16 mouse cellular contexts compared by ENCODE assay signal in the genomic region with DNA sequence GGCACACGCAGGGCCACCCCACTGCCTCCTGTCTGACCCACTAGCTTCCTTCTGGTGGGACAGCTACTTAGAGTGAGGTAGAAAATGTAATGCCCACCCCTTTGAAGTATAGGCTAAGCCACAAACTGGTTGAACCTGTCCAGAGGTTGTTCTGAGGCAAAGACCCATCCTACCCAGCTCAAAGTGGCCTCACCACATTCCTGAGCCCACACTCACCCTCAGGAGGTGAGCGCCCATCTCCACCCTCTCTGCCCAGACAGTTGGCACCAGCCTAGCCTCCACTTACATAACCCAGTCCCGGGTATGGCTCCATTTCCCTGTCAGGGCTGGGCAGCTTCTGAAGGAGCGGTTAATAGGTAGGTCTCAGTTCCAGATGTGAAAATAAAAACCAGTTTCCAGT. TPM values are rescaled to one million over a fixed set of nuclear protein-coding genes. Genes with fewer than 3 reads are reported as not detected.
DNase-seq lines count a peak whose midpoint lies in the region; ATAC-seq lines count a peak whose summit lies in the region.
"Had no signal": no experiment of that assay in that cellular context is flagged by ENCODE, and none has a peak within 500 bp of the region (broad histone marks: within the 10 kb centered on the region; RNA-seq: fewer than 3 reads in every experiment).

No protein-coding gene starts in this region.

- peak overlapping the region; percentile 6; the same call in 1 of the 2 replicates for H3K27ac ChIP-seq in kidney, embryonic 16.5 days (ENCODE audit: low read length)
- H3K27ac ChIP-seq: limb, embryonic 13.5 days; midbrain, embryonic 15.5 days had no signal

- no peak overlapping the region for H3K9ac ChIP-seq in kidney, embryonic 16.5 days (replicated peaks; ENCODE audit: low read length)
- H3K9ac ChIP-seq: limb, embryonic 13.5 days; midbrain, embryonic 15.5 days had no signal

- no peaks in the 10 kb centered on the region for H3K4me1 ChIP-seq in kidney, embryonic 16.5 days (ENCODE audit: insufficient read depth, low read length)
- H3K4me1 ChIP-seq: limb, embryonic 13.5 days; midbrain, embryonic 15.5 days had no signal

- H3K4me2 ChIP-seq in kidney, embryonic 16.5 days (replicated peaks; ENCODE audit: low read depth, low read length) = no peak overlapping the region
- H3K4me2 ChIP-seq: limb, embryonic 13.5 days; midbrain, embryonic 15.5 days had no signal

- no peaks in the 10 kb centered on the region for H3K9me3 ChIP-seq in kidney, embryonic 16.5 days (ENCODE audit: low read length)
- H3K9me3 ChIP-seq: limb, embryonic 13.5 days; midbrain, embryonic 15.5 days had no signal

- H3K4me3 ChIP-seq in kidney, embryonic 16.5 days (ENCODE audit: low read length) = no peak overlapping the region
- H3K4me3 ChIP-seq: limb, embryonic 13.5 days; midbrain, embryonic 15.5 days had no signal

- no peaks in the 10 kb centered on the region for H3K27me3 ChIP-seq in kidney, embryonic 16.5 days (ENCODE audit: insufficient read depth, low read length)
- H3K27me3 ChIP-seq: limb, embryonic 13.5 days; midbrain, embryonic 15.5 days had no signal

- no peaks in the 10 kb centered on the region for H3K36me3 ChIP-seq in kidney, embryonic 16.5 days (ENCODE audit: insufficient read depth, low read length)
- H3K36me3 ChIP-seq: limb, embryonic 13.5 days; midbrain, embryonic 15.5 days had no signal

- intact Hi-C loops in left cerebral cortex, postnatal 4 days (cut with DNase I) = no loop called here

- ATAC-seq in kidney, embryonic 16.5 days (ENCODE audit: low FRiP score, low TSS enrichment) = peak; percentile 67; the same call in 1 of the 2 replicates
- ATAC-seq in frontal cortex, adult (ENCODE audit: low TSS enrichment) = no peak
- ATAC-seq: forebrain, embryonic 14.5 days; midbrain, embryonic 15.5 days had no signal

- 76% methylated on average over 4 of the region's 4 CpGs for WGBS in kidney, embryonic 16.5 days

- DNase-seq in urinary bladder, postnatal 14 days (ENCODE audit: low spot score) = peak; percentile 79
- no peak for DNase-seq in urinary bladder, adult 2 months (ENCODE audit: low spot score)
- DNase-seq in lung, postnatal 14 days = peak; percentile 66
- no peak for DNase-seq in frontal cortex, postnatal 14 days (ENCODE audit: low spot score in 2 of 2)
- no peak for DNase-seq in left cerebral cortex, postnatal 4 days
- DNase-seq: cerebellum, adult 9-10 months had no signal

RNA-seq across cellular contexts. Expression of a gene that starts 30.2 kb away (rescaled TPM):
- polyA plus RNA-seq in urinary bladder, adult 2 months (2012; rRNA removed) = 6.0 and 8.3 TPM in 2 replicates
- not detected in 2 replicates for polyA plus RNA-seq in kidney, embryonic 16.5 days (2015; fragmentation: Nextera tagmentation; extraction: Ambion mirVana)
- total RNA-seq in left cerebral cortex, postnatal 4 days (2021) = not detected
- total RNA-seq: gastrocnemius, postnatal 4 days; layer of hippocampus, postnatal 25 days had no signal
- polyA plus RNA-seq: forebrain, embryonic 14.5 days; limb, embryonic 13.5 days; midbrain, embryonic 15.5 days; neural tube, embryonic 11.5 days; thymus, postnatal 0 days had no signal

RNA-seq across cellular contexts. Expression of a gene that starts 38.7 kb away (rescaled TPM):
- polyA plus RNA-seq in urinary bladder, adult 2 months (2012; rRNA removed) = 32.6 and 34.6 TPM in 2 replicates
- 16.1 TPM in 2 replicates for polyA plus RNA-seq in kidney, embryonic 16.5 days (2015; fragmentation: Nextera tagmentation; extraction: Ambion mirVana)
- total RNA-seq in left cerebral cortex, postnatal 4 days (2021) = under 1 TPM; 0.30 to 0.38 TPM

RNA-seq across cellular contexts. Expression of a gene that starts 41.4 kb away (rescaled TPM):
- 21.9 and 22.9 TPM in 2 replicates for polyA plus RNA-seq in urinary bladder, adult 2 months (2012; rRNA removed)
- 9.5 and 9.7 TPM in 2 replicates for polyA plus RNA-seq in kidney, embryonic 16.5 days (2015; fragmentation: Nextera tagmentation; extraction: Ambion mirVana)
- 10 to 100 TPM; 52.4 to 53.6 TPM for total RNA-seq in left cerebral cortex, postnatal 4 days (2021)

RNA-seq across cellular contexts. Expression of a gene that starts 53.4 kb away (rescaled TPM):
- 3.9 and 5.0 TPM in 2 replicates for polyA plus RNA-seq in urinary bladder, adult 2 months (2012; rRNA removed)
- 9.0 and 11.3 TPM in 2 replicates for polyA plus RNA-seq in kidney, embryonic 16.5 days (2015; fragmentation: Nextera tagmentation; extraction: Ambion mirVana)
- 10 to 100 TPM; 11.1 to 12.0 TPM for total RNA-seq in left cerebral cortex, postnatal 4 days (2021)

RNA-seq across cellular contexts. Expression of a gene that starts 54.9 kb away (rescaled TPM):
- polyA plus RNA-seq in urinary bladder, adult 2 months (2012; rRNA removed) = 0.15 and 0.25 TPM in 2 replicates
- not detected in 2 replicates for polyA plus RNA-seq in kidney, embryonic 16.5 days (2015; fragmentation: Nextera tagmentation; extraction: Ambion mirVana)
- total RNA-seq in left cerebral cortex, postnatal 4 days (2021) = not detected
- total RNA-seq: gastrocnemius, postnatal 4 days had no signal
- polyA plus RNA-seq: forebrain, embryonic 14.5 days; limb, embryonic 13.5 days; midbrain, embryonic 15.5 days; neural tube, embryonic 11.5 days; spleen, adult 2 months; thymus, postnatal 0 days had no signal

Comparison
In these comparisons a context has a peak if more than half of its experiments do, and no peak if none do; other contexts are left out.
1. DNase-seq: peak in urinary bladder, postnatal 14 days (single experiment) and lung, postnatal 14 days (single experiment); none in urinary bladder, adult 2 months (single experiment), frontal cortex, postnatal 14 days (0 of 2) and left cerebral cortex, postnatal 4 days (single experiment).